Mouse (Mus musculus): ENCODE results near the gene Antxr1. TPM values are rescaled to one million over a fixed set of nuclear protein-coding genes. Genes with fewer than 3 reads are reported as not detected.

Antxr1 gene
- total and polyA plus RNA-seq, 2 experiments from 2014 or later, result 4.2 to 17.9 TPM

GRCm38 (mm10) chr6:87139796-87140553 is 195.6 kb downstream of the Antxr1 start:
- no peaks in the 10 kb centered on the region for H3K4me1 ChIP-seq (ENCODE audit: insufficient read depth, low read length)
- H3K27me3 ChIP-seq (ENCODE audit: insufficient read depth, low read length), result no peaks in the 10 kb centered on the region
- H3K9me3 ChIP-seq (ENCODE audit: low read length), result no peaks in the 10 kb centered on the region
- H3K27ac ChIP-seq, result no peak overlapping the region
- no peak for ATAC-seq
- H3K9ac ChIP-seq (replicated peaks; ENCODE audit: low read length), result no peak overlapping the region
- H3K4me2 ChIP-seq (ENCODE audit: low read depth, low read length), result no peak overlapping the region
- H3K36me3 ChIP-seq (ENCODE audit: insufficient read depth, low read length), result no peaks in the 10 kb centered on the region; the same call in 1 of the 2 replicates
- no peak for TF ChIP-seq CTCF (IDR thresholded peaks at IDR 0.05; ENCODE audit: low read depth)
- no peak overlapping the region for H3K4me3 ChIP-seq (ENCODE audit: low read length)
- WGBS, result 61% methylated on average over 12 of the region's 12 CpGs
- no peak for DNase-seq (ENCODE audit: low spot score)

DNA sequence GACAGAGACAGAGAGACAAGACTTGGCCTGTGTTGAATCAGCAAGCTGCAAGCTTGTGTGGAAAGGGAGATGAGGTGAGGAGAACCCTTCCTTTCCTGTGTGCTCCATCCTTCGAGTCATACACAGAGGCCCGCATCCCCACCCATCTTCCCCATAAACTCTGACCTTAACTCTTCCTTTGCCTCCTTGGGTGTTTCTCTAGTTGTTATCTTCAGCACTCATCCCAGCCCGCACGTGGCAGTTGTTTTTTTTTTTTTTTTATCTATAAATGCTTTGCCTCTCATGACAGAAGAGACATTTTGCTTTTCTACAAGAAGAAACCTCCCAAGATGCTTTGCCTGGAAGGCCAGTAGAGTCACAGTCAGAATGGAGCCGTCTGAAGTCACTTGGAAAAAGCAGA is 197.1 kb downstream of the Antxr1 start:
- Histone ChIP-seq H3K9me3 (ENCODE audit: low read length) (no peaks in the 10 kb centered on the region), H3K9ac (replicated peaks; ENCODE audit: low read length) (no peak overlapping the region), H3K4me3 (ENCODE audit: low read length) (no peak overlapping the region), H3K36me3 (ENCODE audit: insufficient read depth, low read length) (no peaks in the 10 kb centered on the region; the same call in 1 of the 2 replicates), H3K27me3 (ENCODE audit: insufficient read depth, low read length) (no peaks in the 10 kb centered on the region), H3K4me1 (ENCODE audit: insufficient read depth, low read length) (no peaks in the 10 kb centered on the region), H3K4me2 (ENCODE audit: low read depth, low read length) (no peak overlapping the region), H3K27ac (no peak overlapping the region)
- TF ChIP-seq CTCF (IDR thresholded peaks at IDR 0.05; ENCODE audit: low read depth), result no peak
- WGBS, result 92% methylated on average over 5 of the region's 5 CpGs
- DNase-seq (ENCODE audit: low spot score) (no peak), ATAC-seq (no peak)

DNA sequence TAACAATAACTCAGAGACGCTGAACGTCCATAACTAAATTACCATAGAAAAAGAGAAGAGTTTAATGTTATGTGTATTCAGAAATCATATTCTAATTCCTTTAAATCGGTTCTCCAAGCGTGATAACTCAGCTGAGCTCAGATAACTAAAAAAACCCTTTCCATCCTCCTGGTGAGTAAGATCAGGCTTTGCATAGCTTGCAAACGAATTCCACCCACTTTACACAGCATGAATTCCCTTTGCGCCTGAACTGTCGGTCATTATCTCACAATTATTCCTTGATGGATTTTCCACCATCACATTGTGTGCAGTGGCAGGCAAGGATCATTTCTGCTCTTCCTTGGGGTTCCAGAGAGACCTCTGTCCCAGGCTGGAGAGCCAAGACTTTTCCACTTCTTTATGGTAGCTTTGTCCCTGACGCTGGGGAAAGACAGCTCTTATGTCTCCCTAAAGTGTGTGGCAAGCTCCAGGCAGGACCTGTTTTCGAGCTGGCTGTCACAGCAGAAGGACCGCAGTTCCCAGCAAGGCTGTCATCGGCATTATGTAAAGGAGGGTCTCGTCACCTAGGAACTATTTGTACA is 201.6 kb downstream of the Antxr1 start:
- no peak for ATAC-seq
- Histone ChIP-seq H3K4me1 (ENCODE audit: insufficient read depth, low read length) (no peaks in the 10 kb centered on the region), H3K4me3 (ENCODE audit: low read length) (no peak overlapping the region), H3K4me2 (ENCODE audit: low read depth, low read length) (no peak overlapping the region), H3K27me3 (ENCODE audit: insufficient read depth, low read length) (no peaks in the 10 kb centered on the region), H3K27ac (no peak overlapping the region), H3K9ac (replicated peaks; ENCODE audit: low read length) (no peak overlapping the region), H3K9me3 (ENCODE audit: low read length) (no peaks in the 10 kb centered on the region), H3K36me3 (ENCODE audit: insufficient read depth, low read length) (no peaks in the 10 kb centered on the region; the same call in 1 of the 2 replicates)
- WGBS, result 56% methylated on average over 12 of the region's 12 CpGs
- no peak for DNase-seq (ENCODE audit: low spot score)
- TF ChIP-seq CTCF (IDR thresholded peaks at IDR 0.05; ENCODE audit: low read depth), result no peak

DNA sequence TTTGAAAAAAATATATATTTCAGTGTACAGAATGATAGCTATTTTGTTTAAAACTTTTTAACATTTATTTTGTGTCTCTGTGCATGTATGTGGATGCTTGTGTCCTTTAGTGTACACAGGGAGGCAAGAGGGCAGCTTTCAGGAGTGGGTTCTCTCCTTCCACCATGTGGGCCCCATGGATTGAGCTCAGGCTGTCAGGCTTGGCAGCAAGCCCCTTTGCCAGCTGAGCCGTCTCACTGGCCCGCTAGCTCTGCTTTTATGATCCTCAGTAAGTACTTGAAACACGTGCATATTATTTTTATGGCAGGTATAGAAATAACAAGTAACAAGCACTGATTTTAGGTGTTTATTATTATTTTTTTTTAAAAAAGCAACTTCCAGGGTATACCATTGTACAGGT is 202.1 kb downstream of the Antxr1 start:
- Histone ChIP-seq H3K4me1 (ENCODE audit: insufficient read depth, low read length) (no peaks in the 10 kb centered on the region), H3K36me3 (ENCODE audit: insufficient read depth, low read length) (no peaks in the 10 kb centered on the region; the same call in 1 of the 2 replicates), H3K9me3 (ENCODE audit: low read length) (no peaks in the 10 kb centered on the region), H3K4me2 (ENCODE audit: low read depth, low read length) (no peak overlapping the region), H3K27ac (no peak overlapping the region), H3K9ac (replicated peaks; ENCODE audit: low read length) (no peak overlapping the region), H3K27me3 (ENCODE audit: insufficient read depth, low read length) (no peaks in the 10 kb centered on the region), H3K4me3 (ENCODE audit: low read length) (no peak overlapping the region)
- no peak for TF ChIP-seq CTCF (IDR thresholded peaks at IDR 0.05; ENCODE audit: low read depth)
- ATAC-seq, result no peak
- 52% methylated on average over 3 of the region's 3 CpGs for WGBS
- no peak for DNase-seq (ENCODE audit: low spot score)

GRCm38 (mm10) chr6:87131078-87131477 is 204.5 kb downstream of the Antxr1 start:
- no peak overlapping the region for H3K4me3 ChIP-seq (ENCODE audit: low read length)
- 80% methylated on average over 1 of the region's 1 CpGs for WGBS
- no peaks in the 10 kb centered on the region for H3K4me1 ChIP-seq (ENCODE audit: insufficient read depth, low read length)
- ATAC-seq, result no peak
- no peak overlapping the region for H3K4me2 ChIP-seq (ENCODE audit: low read depth, low read length)
- no peak for DNase-seq (ENCODE audit: low spot score)
- no peaks in the 10 kb centered on the region for H3K9me3 ChIP-seq (ENCODE audit: low read length)
- H3K27me3 ChIP-seq (ENCODE audit: insufficient read depth, low read length), result no peaks in the 10 kb centered on the region
- no peak; the same call in 1 of the 2 replicates for TF ChIP-seq CTCF (IDR thresholded peaks at IDR 0.05; ENCODE audit: low read depth)
- H3K36me3 ChIP-seq (ENCODE audit: insufficient read depth, low read length), result no peaks in the 10 kb centered on the region
- H3K9ac ChIP-seq (replicated peaks; ENCODE audit: low read length), result no peak overlapping the region
- no peak overlapping the region for H3K27ac ChIP-seq

- 95% methylated on average over 7 of the region's 7 CpGs for WGBS
- no peaks in the 10 kb centered on the region for H3K4me1 ChIP-seq (ENCODE audit: insufficient read depth, low read length)
These were observed 205.0 kb downstream of the Antxr1 start for GRCm38 (mm10) chr6:87130628-87131027.

GRCm38 (mm10) chr6:87129861-87130260 is 205.8 kb downstream of the Antxr1 start:
- H3K36me3 ChIP-seq (ENCODE audit: insufficient read depth, low read length), result no peaks in the 10 kb centered on the region
- no peak overlapping the region for H3K4me2 ChIP-seq (ENCODE audit: low read depth, low read length)
- H3K4me1 ChIP-seq (ENCODE audit: insufficient read depth, low read length), result no peaks in the 10 kb centered on the region
- H3K4me3 ChIP-seq (ENCODE audit: low read length), result no peak overlapping the region
- TF ChIP-seq CTCF (IDR thresholded peaks at IDR 0.05; ENCODE audit: low read depth), result no peak
- no peak for DNase-seq (ENCODE audit: low spot score)
- H3K9ac ChIP-seq (replicated peaks; ENCODE audit: low read length), result no peak overlapping the region
- no peaks in the 10 kb centered on the region for H3K9me3 ChIP-seq (ENCODE audit: low read length)
- H3K27me3 ChIP-seq (ENCODE audit: insufficient read depth, low read length), result no peaks in the 10 kb centered on the region
- ATAC-seq, result no peak
- WGBS, result 89% methylated on average over 8 of the region's 8 CpGs
- H3K27ac ChIP-seq, result no peak overlapping the region

More at GRCm38 (mm10) chr6:87130628-87131027, 205.0 kb downstream of the Antxr1 start:
- DNase-seq (ENCODE audit: low spot score) (no peak), ATAC-seq (no peak)
- Histone ChIP-seq H3K27ac (no peak overlapping the region), H3K4me3 (ENCODE audit: low read length) (no peak overlapping the region), H3K27me3 (ENCODE audit: insufficient read depth, low read length) (no peaks in the 10 kb centered on the region), H3K36me3 (ENCODE audit: insufficient read depth, low read length) (no peaks in the 10 kb centered on the region), H3K4me2 (ENCODE audit: low read depth, low read length) (no peak overlapping the region), H3K9me3 (ENCODE audit: low read length) (no peaks in the 10 kb centered on the region), H3K9ac (replicated peaks; ENCODE audit: low read length) (no peak overlapping the region)
- no peak for TF ChIP-seq CTCF (IDR thresholded peaks at IDR 0.05; ENCODE audit: low read depth)

Data from hindbrain, postnatal 0 days (tissue).